In the genomic region with DNA sequence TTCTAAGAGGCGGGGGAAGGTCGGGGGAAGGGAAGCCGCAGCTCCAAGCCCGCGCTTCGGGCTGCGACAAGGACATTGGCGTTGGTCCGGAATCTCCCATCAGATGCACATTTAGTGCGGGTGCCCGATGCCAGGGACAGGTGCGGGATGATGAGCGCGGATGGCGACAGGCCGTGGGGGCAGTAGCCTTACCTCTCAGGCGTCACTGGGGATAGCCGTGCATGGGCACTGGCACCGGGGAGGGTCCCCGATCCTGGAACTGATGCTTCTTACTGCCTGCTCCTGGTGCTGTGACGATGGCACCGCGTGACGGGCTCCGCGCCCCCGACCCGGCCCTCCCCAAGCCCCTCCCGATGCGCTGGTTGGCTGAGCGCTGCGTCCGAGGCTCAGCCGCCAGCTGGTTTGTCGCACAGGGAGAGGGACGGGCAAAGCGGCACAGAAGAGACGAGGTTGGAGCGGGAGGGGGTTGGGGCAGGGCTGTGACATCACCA, we compare ENCODE assay signal across 8 mouse cellular contexts. TPM values are rescaled to one million over a fixed set of nuclear protein-coding genes. Genes with fewer than 3 reads are reported as not detected.
DNase-seq lines count a peak whose midpoint lies in the region; ATAC-seq and TF ChIP-seq lines count a peak whose summit lies in the region.

A gene (minus strand): TSS at position 381 of the 491 bp plus-strand sequence.

- intact Hi-C loops in gastrocnemius, adult 2 months (cut with DNase I): no loop called here

- H3K27ac ChIP-seq in gastrocnemius, adult 2 months: no peak within 1 kb of the TSS; the same call in 1 of the 2 replicates
- peak within 1 kb of the TSS; percentile 73 for H3K27ac ChIP-seq in cerebellum, adult 2 months (ENCODE audit: insufficient read depth, low read length)
- no peak within 1 kb of the TSS for H3K27ac ChIP-seq in intestine, postnatal 0 days (ENCODE audit: low read depth, low read length)
- H3K27ac ChIP-seq in limb, embryonic 15.5 days: no peak within 1 kb of the TSS

- H3K27me3 ChIP-seq in cerebellum, adult 2 months (ENCODE audit: control insufficient read depth, insufficient read depth, low read length): no peaks in the 10 kb centered on the region
- H3K27me3 ChIP-seq in intestine, postnatal 0 days (replicated peaks; ENCODE audit: control insufficient read depth, insufficient read depth, low read length): peaks cover 38% of the 10 kb centered on the region
- peaks cover 53% of the 10 kb centered on the region for H3K27me3 ChIP-seq in limb, embryonic 15.5 days

- peak within 1 kb of the TSS; percentile 65 for H3K4me3 ChIP-seq in gastrocnemius, adult 2 months
- peak within 1 kb of the TSS; percentile 61 for H3K4me3 ChIP-seq in cerebellum, adult 2 months (replicated peaks; ENCODE audit: insufficient read depth, low read depth, low read length)
- H3K4me3 ChIP-seq in intestine, postnatal 0 days (ENCODE audit: low read depth, low read length): peak within 1 kb of the TSS; percentile 43
- peak within 1 kb of the TSS; percentile 53 for H3K4me3 ChIP-seq in limb, embryonic 15.5 days

- no peak for TF ChIP-seq CTCF in gastrocnemius, adult 2 months (IDR thresholded peaks at IDR 0.05)
- TF ChIP-seq CTCF in cerebellum, adult 2 months (IDR thresholded peaks at IDR 0.05; ENCODE audit: borderline replicate concordance, insufficient read depth, low read depth, low read length): no peak
- TF ChIP-seq CTCF in intestine, postnatal 0 days (IDR thresholded peaks at IDR 0.05; ENCODE audit: low read depth): no peak

- peak; percentile 82 for TF ChIP-seq POLR2A in cerebellum, adult 2 months (IDR thresholded peaks at IDR 0.05; ENCODE audit: borderline replicate concordance, insufficient read depth, low read length)

- DNase-seq in gastrocnemius, adult 2 months: no peak
- no peak for DNase-seq in gastrocnemius, postnatal 25 days
- peak; percentile 91 to 94 for DNase-seq in cerebellum, adult 2 months
- peak; percentile 51 for DNase-seq in forelimb bud, embryonic 11.5 days (ENCODE audit: low read depth, low spot score)
- DNase-seq in retina, postnatal 1 day: peak; percentile 95

- peaks cover 19% of the 10 kb centered on the region for H3K4me1 ChIP-seq in cerebellum, adult 2 months (ENCODE audit: control insufficient read depth, insufficient read depth, low read length)
- H3K4me1 ChIP-seq in intestine, postnatal 0 days (replicated peaks; ENCODE audit: control insufficient read depth, insufficient read depth, low read length): 0 out of 2 replicates have a peak, but pooled peaks cover 7% of the 10 kb centered on the region
- H3K4me1 ChIP-seq in limb, embryonic 15.5 days: peaks cover 24% of the 10 kb centered on the region

- peak within 1 kb of the TSS; percentile 72 for H3K4me2 ChIP-seq in intestine, postnatal 0 days (replicated peaks; ENCODE audit: low read depth)
- H3K4me2 ChIP-seq in limb, embryonic 15.5 days: peak within 1 kb of the TSS; percentile 96

- H3K36me3 ChIP-seq in intestine, postnatal 0 days (ENCODE audit: control insufficient read depth, insufficient read depth): no peaks in the 10 kb centered on the region
- no peaks in the 10 kb centered on the region for H3K36me3 ChIP-seq in limb, embryonic 15.5 days

- ATAC-seq in intestine, postnatal 0 days: peak; percentile 55; the same call in 1 of the 2 replicates
- ATAC-seq in limb, embryonic 15.5 days (ENCODE audit: insufficient number of reproducible peaks, low FRiP score, low TSS enrichment, low read depth): no peak
- no peak for ATAC-seq in inflammation-experienced regulatory T-cells, adult 6 months

- H3K9ac ChIP-seq in intestine, postnatal 0 days (ENCODE audit: low read depth, low read length): peak within 1 kb of the TSS; percentile 13; the same call in 1 of the 2 replicates
- H3K9ac ChIP-seq in limb, embryonic 15.5 days: peak within 1 kb of the TSS; percentile 42

- H3K9me3 ChIP-seq in intestine, postnatal 0 days (ENCODE audit: control insufficient read depth): no peaks in the 10 kb centered on the region
- no peaks in the 10 kb centered on the region for H3K9me3 ChIP-seq in limb, embryonic 15.5 days

- under 1% methylated on average over 37 of the region's 39 CpGs for WGBS in cerebellum, adult 2 months
- under 1% methylated on average over 39 of the region's 39 CpGs for WGBS in intestine, postnatal 0 days
- WGBS in limb, embryonic 15.5 days: 0% methylated on average over 39 of the region's 39 CpGs

RNA-seq across cellular contexts. Expression of the gene that starts here (rescaled TPM):
- 1 to 10 TPM; 1.3 to 1.4 TPM for total RNA-seq in gastrocnemius, adult 2 months (2021)
- total RNA-seq in gastrocnemius, postnatal 25 days (2021): 1 to 10 TPM; 1.5 to 1.7 TPM
- 290 and 291 TPM in 2 replicates for polyA plus RNA-seq in cerebellum, adult 2 months (2012; rRNA removed)
- polyA plus RNA-seq in intestine, postnatal 0 days (2015; fragmentation: Nextera tagmentation; extraction: Ambion mirVana): 7.7 and 8.3 TPM in 2 replicates
- 18.7 and 19.1 TPM in 2 replicates for polyA plus RNA-seq in limb, embryonic 15.5 days (2015; fragmentation: Nextera tagmentation; extraction: Ambion mirVana)
- not detected for polyA plus RNA-seq in inflammation-experienced regulatory T-cells, adult 6 months (2017; shearing (Covaris generic))

Comparison
In these comparisons a context has a peak if more than half of its experiments do, and no peak if none do; other contexts are left out.
1. RNA of the gene that starts here (polyA plus RNA-seq): 290 to 291 TPM in cerebellum, adult 2 months; 18.7 to 19.1 TPM in limb, embryonic 15.5 days, 7.7 to 8.3 TPM in intestine, postnatal 0 days and not detected in inflammation-experienced regulatory T-cells, adult 6 months; every median in the first group is over 10 times any median in the second.
2. DNase-seq: peak in cerebellum, adult 2 months (2 of 2), forelimb bud, embryonic 11.5 days (single experiment) and retina, postnatal 1 day (single experiment); none in gastrocnemius, adult 2 months (single experiment) and gastrocnemius, postnatal 25 days (single experiment).
3. Peak in every context shown above with its lines, with median percentiles within 50 percentile points of each other: H3K4me3 ChIP-seq.